Mouse (Mus musculus) erythroblast, adult 5-6 weeks (primary cell): ENCODE results near the gene Tff3. TPM values are rescaled to one million over a fixed set of nuclear protein-coding genes. Genes with fewer than 3 reads are reported as not detected.

Experiments used
- ATAC-seq: replicated peaks from 2 replicates; pipeline ENCODE4 v1.8.0; 2016; ENCODE audit warnings: moderate number of reproducible peaks, mild to moderate bottlenecking, moderate TSS enrichment, inconsistent platforms; ENCODE audit not compliant: poor library complexity, low FRiP score, severe bottlenecking
- total RNA-seq, 2 experiments: library from RNA; stranded (forward) in 1 of 2; stranded (reverse) in 1 of 2; fragments of 150-400 nt in 1 of 2; fragments of 200-764, 138-1000 nt in 1 of 2; gene quantifications; 2 replicates each; pipeline versions ENCODE4 v1.2.3 to v1.2.4; 2015 to 2017; ENCODE audit warnings: low replicate concordance in 2 of 2

Gene Tff3
- total RNA-seq, 2 experiments from 2014 or later: not detected

DNA sequence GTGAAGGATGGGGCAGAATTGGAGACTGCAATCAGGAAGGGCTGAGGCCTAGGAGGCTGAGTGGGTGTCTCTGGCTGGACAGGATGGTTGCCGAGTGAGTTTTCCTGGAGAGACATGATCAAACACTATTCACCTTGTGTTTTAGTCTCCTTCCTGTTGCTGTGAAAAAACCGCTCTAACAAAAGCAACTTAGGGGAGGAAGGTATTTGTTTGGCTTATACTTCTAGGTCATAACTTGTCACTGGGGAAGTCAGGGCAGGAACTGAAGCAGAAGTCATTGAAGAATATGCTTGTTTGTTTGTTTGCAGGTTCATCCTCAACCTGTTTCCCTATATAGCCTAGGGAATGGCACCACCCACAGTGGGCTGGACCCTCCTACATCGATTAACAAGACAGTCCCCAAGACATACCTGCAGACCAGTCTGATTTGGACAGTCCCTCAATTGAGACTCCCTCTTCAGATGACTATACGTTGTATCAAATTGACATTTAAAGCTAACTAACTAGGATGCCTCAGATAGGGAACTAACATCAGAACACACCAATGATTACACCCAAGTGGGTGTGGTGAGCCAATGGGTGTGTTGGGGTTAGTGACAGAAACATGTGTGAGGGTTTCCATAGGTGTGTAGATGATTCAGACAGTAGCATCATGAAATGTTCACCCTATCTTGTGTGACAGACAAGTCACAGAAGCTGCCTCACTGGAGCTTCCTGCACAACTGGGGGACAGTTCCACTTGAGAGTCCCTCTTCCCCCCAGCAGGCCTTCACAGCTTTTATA, 47.0 kb downstream of the Tff3 start:
- 0 out of 2 replicates have a peak, but pooled peaks have one; percentile 37 for ATAC-seq

DNA sequence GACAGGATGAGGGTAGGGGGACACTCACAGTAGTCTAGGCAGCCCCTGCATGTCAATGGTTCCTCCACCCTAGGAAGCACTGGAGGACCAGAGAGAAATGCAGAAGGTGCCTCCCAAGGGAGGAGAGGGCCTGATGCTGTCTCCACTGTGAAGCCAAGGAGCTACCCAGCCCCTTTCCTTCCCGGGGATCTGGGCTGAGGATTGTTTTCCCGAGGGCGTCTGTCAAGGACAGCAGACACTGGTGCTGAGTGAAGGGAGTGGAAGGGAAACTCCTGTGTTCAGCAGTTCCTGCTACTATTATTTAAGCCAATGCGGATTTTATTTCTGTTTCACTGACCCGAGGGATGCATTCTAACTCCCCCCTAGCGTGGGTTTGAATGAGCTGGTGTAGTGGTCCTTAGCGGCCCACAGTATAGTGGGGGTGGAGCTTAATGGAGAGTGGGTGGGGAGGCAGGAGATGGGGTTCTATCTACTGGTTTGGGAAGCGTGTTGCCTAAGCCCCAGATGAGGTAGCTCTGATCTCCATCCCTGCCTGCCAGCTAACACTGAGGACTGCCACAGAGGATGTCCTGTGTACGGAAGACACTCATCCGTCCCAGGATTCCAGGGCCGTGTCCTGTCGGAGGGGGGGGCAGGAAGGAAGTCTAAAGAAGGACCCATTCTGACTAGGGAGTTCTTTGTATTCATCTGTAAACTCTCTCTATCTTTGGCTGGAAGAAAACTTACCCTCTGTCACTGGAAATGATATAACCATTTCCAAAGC, 50.2 kb downstream of the Tff3 start:
- ATAC-seq: no peak

GRCm38 (mm10) chr17:31078581-31078980, 50.9 kb downstream of the Tff3 start:
- ATAC-seq: no peak

DNA sequence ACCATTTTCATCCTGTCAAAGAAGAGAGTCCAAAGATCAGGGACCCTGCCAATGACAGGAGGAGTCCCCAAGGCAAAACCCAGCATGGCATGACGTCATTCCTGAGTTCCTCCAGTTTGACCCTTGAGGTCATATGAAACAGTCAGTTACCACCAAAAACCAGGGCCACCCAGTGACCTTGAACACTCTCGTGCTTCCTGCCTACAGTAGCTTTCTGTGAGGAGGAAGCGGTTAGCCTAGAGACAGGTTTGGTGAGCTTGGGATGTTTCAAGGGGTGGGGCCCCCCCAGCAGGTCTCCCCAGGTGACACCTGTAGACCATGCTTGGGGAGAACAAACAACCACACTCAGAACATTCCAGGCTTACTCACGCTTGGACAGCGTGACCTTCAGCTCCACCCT, 51.9 kb downstream of the Tff3 start:
- no peak for ATAC-seq

DNA sequence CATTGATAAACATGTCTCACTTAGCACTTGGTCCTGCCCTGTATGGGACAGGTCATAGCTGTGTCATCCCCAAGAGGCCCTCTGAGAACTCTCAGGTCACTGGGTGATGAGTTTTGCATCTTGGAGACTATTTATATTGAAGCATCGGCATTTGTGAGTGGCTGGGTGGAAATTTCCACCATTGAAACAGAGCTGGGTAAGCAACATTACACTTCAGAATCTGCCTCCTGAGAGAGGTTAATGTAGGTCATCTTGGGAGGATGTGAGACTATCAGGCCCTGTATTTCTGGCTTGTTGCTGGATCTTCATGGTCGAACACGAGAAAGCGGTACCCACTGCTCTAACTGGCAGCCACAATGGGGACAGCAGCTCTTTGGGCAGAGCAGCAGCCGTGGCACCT, 54.0 kb downstream of the Tff3 start:
- no peak for ATAC-seq

Other genes starting within 250 kb of the Tff3 start
- not detected in 2 replicates for gene Glp1r, start 227.8 kb downstream of the Tff3 start, total RNA-seq (2015; ENCODE audit: low replicate concordance)
- gene Glp1r, start 227.8 kb downstream of the Tff3 start, total RNA-seq (2017; ENCODE audit: low replicate concordance): not detected in 2 replicates
- gene Umodl1, start 175.0 kb downstream of the Tff3 start, total RNA-seq (2015; ENCODE audit: low replicate concordance): not detected in 2 replicates
- gene Umodl1, start 175.0 kb downstream of the Tff3 start, total RNA-seq (2017; ENCODE audit: low replicate concordance): not detected in 2 replicates
- gene Abcg1, start 72.0 kb downstream of the Tff3 start, total RNA-seq (2015; ENCODE audit: low replicate concordance): 2.9 and 3.1 TPM in 2 replicates
- gene Abcg1, start 72.0 kb downstream of the Tff3 start, total RNA-seq (2017; ENCODE audit: low replicate concordance): 3.3 and 5.5 TPM in 2 replicates
- gene Tff2, start 14.6 kb upstream of the Tff3 start, total RNA-seq (2015; ENCODE audit: low replicate concordance): not detected in 2 replicates
- not detected in 2 replicates for gene Tff2, start 14.6 kb upstream of the Tff3 start, total RNA-seq (2017; ENCODE audit: low replicate concordance)
- not detected in 2 replicates for gene Tff1, start 35.6 kb upstream of the Tff3 start, total RNA-seq (2015; ENCODE audit: low replicate concordance)
- not detected in 2 replicates for gene Tff1, start 35.6 kb upstream of the Tff3 start, total RNA-seq (2017; ENCODE audit: low replicate concordance)
- not detected in 2 replicates for gene Tmprss3, start 69.3 kb upstream of the Tff3 start, total RNA-seq (2015; ENCODE audit: low replicate concordance)
- gene Tmprss3, start 69.3 kb upstream of the Tff3 start, total RNA-seq (2017; ENCODE audit: low replicate concordance): not detected in 2 replicates
- gene Ubash3a, start 78.2 kb upstream of the Tff3 start, total RNA-seq (2015; ENCODE audit: low replicate concordance): 6.7 and 27.5 TPM in 2 replicates
- gene Ubash3a, start 78.2 kb upstream of the Tff3 start, total RNA-seq (2017; ENCODE audit: low replicate concordance): 6.3 and 9.6 TPM in 2 replicates
- not detected in 2 replicates for gene Rsph1, start 147.7 kb upstream of the Tff3 start, total RNA-seq (2015; ENCODE audit: low replicate concordance)
- gene Rsph1, start 147.7 kb upstream of the Tff3 start, total RNA-seq (2017; ENCODE audit: low replicate concordance): not detected in 2 replicates
- 0.58 and 2.7 TPM in 2 replicates for gene Slc37a1, start 157.1 kb upstream of the Tff3 start, total RNA-seq (2015; ENCODE audit: low replicate concordance)
- 1.1 and 7.0 TPM in 2 replicates for gene Slc37a1, start 157.1 kb upstream of the Tff3 start, total RNA-seq (2017; ENCODE audit: low replicate concordance)